Comparison of ENCODE assay signal across 25 mouse cellular contexts in the genomic region with DNA sequence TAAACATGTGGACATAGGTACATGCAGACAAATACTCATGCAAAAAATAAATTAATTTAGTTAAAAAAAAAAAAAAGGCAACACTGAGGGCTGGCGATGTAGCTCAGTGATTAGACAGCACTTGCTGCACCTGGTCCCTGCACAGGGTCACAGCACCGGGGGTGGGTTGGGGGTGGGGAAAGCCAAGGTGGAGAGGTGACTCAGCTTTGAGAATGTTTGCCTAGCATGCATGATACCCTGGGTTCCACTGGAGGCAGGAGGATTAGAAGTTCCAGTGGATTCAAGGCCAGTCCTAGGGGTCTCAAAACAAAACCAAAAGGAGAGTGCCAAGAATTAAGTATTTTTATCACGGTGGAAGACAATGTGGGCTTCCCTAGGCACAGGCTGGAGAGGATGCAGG. TPM values are rescaled to one million over a fixed set of nuclear protein-coding genes. Genes with fewer than 3 reads are reported as not detected.
DNase-seq lines count a peak whose midpoint lies in the region; ATAC-seq and TF ChIP-seq lines count a peak whose summit lies in the region.
"Had no signal": no experiment of that assay in that cellular context is flagged by ENCODE, and none has a peak within 500 bp of the region (broad histone marks: within the 10 kb centered on the region; RNA-seq: fewer than 3 reads in every experiment).

No protein-coding gene starts in this region.

- WGBS in midbrain, embryonic 11.5 days = 76% methylated on average over 3 of the region's 3 CpGs

- H3K27ac ChIP-seq in midbrain, embryonic 11.5 days (ENCODE audit: low read depth, low read length) = no peak overlapping the region
- H3K27ac ChIP-seq: embryonic facial prominence, embryonic 10.5 days; embryonic facial prominence, embryonic 12.5 days; forebrain, embryonic 13.5 days; forebrain, embryonic 15.5 days had no signal

- H3K9ac ChIP-seq in midbrain, embryonic 11.5 days (ENCODE audit: low read length) = no peak overlapping the region
- H3K9ac ChIP-seq: embryonic facial prominence, embryonic 12.5 days; forebrain, embryonic 13.5 days; forebrain, embryonic 15.5 days; forebrain, postnatal 0 days had no signal

- H3K4me1 ChIP-seq in E14TG2a.4 (replicated peaks; ENCODE audit: low read depth, low read length) = peaks cover 96% of the 10 kb centered on the region
- H3K4me1 ChIP-seq in midbrain, embryonic 11.5 days (ENCODE audit: control insufficient read depth, insufficient read depth, low read length) = peaks cover 7% of the 10 kb centered on the region
- H3K4me1 ChIP-seq: embryonic facial prominence, embryonic 12.5 days; forebrain, embryonic 15.5 days had no signal

- H3K9me3 ChIP-seq in E14TG2a.4 (ENCODE audit: low read length) = no peaks in the 10 kb centered on the region
- no peaks in the 10 kb centered on the region for H3K9me3 ChIP-seq in midbrain, embryonic 11.5 days (ENCODE audit: control insufficient read depth, low read length)
- H3K9me3 ChIP-seq: embryonic facial prominence, embryonic 10.5 days; embryonic facial prominence, embryonic 12.5 days; forebrain, embryonic 13.5 days; forebrain, embryonic 15.5 days; G1E had no signal

- no peaks in the 10 kb centered on the region for H3K36me3 ChIP-seq in E14TG2a.4 (ENCODE audit: insufficient read depth, low read length)
- H3K36me3 ChIP-seq in midbrain, embryonic 11.5 days (ENCODE audit: control insufficient read depth, insufficient read depth, low read length) = no peaks in the 10 kb centered on the region
- H3K36me3 ChIP-seq: embryonic facial prominence, embryonic 10.5 days; embryonic facial prominence, embryonic 12.5 days; forebrain, embryonic 15.5 days; G1E had no signal

- peak overlapping the region; percentile 37 for H3K4me3 ChIP-seq in E14TG2a.4 (replicated peaks; ENCODE audit: low read length)
- no peak overlapping the region for H3K4me3 ChIP-seq in midbrain, embryonic 11.5 days (ENCODE audit: low read depth, low read length)
- H3K4me3 ChIP-seq: embryonic facial prominence, embryonic 10.5 days; embryonic facial prominence, embryonic 12.5 days; forebrain, embryonic 13.5 days; forebrain, embryonic 15.5 days had no signal

- DNase-seq in ES-CJ7 (ENCODE audit: low read depth, low spot score) (peak; percentile 58), R1 (ENCODE audit: low read depth, low spot score) (peak; percentile 70)
- DNase-seq in c-Kit-positive CD71-positive TER-119-positive erythroid progenitor cells, embryonic 14.5 days (ENCODE audit: low spot score) = no peak
- no peak for DNase-seq in midbrain, embryonic 11.5 days (ENCODE audit: low spot score, missing footprints)
- DNase-seq: adrenal gland, adult 2 months; adrenal gland, postnatal 10 days; adrenal gland, postnatal 25 days; B cell, adult 2 months; cerebellum, adult 11-12 months; cerebellum, adult 2 months; cerebellum, adult 9-10 months; cerebellum, postnatal 10 days; cerebellum, postnatal 25 days; forebrain, postnatal 0 days had no signal

- no peak for TF ChIP-seq CTCF in E14TG2a.4 (conservative IDR thresholded peaks at IDR 0.05; ENCODE audit: low read length)

- no peak for ATAC-seq in activated CD4-positive, CD25-positive, alpha-beta regulatory T cell, adult 4 months
- ATAC-seq in midbrain, embryonic 11.5 days (ENCODE audit: low FRiP score) = no peak
- ATAC-seq: CD4-positive, CD25-positive, alpha-beta regulatory T cell, adult 4 months; forebrain, embryonic 13.5 days; forebrain, embryonic 15.5 days; forebrain, postnatal 0 days; Patski had no signal

- no peak overlapping the region for H3K4me2 ChIP-seq in midbrain, embryonic 11.5 days
- H3K4me2 ChIP-seq: embryonic facial prominence, embryonic 12.5 days; forebrain, embryonic 13.5 days; forebrain, embryonic 15.5 days had no signal

- no peaks in the 10 kb centered on the region for H3K27me3 ChIP-seq in E14TG2a.4 (ENCODE audit: insufficient read depth, low read length)
- H3K27me3 ChIP-seq in midbrain, embryonic 11.5 days (ENCODE audit: control insufficient read depth, insufficient read depth, low read length) = no peaks in the 10 kb centered on the region
- H3K27me3 ChIP-seq: CH12.LX; embryonic facial prominence, embryonic 12.5 days; forebrain, embryonic 13.5 days; forebrain, embryonic 15.5 days; Patski had no signal

RNA-seq across cellular contexts. Expression of gene Rest, which starts 7.7 kb away (rescaled TPM):
- 10 to 100 TPM; 16.3 to 17.6 TPM for polyA plus RNA-seq in activated CD4-positive, CD25-positive, alpha-beta regulatory T cell, adult 4 months (2017; shearing (Covaris generic))
- 18.4 and 21.6 TPM in 2 replicates for polyA plus RNA-seq in midbrain, embryonic 11.5 days (2014; fragmentation: Nextera tagmentation; extraction: Ambion mirVana)

RNA-seq across cellular contexts. Expression of gene Spink2, which starts 46.3 kb away (rescaled TPM):
- under 1 TPM in 1 of 2 experiments, not detected in 1; 0.73 TPM for polyA plus RNA-seq in activated CD4-positive, CD25-positive, alpha-beta regulatory T cell, adult 4 months (2017; shearing (Covaris generic))
- 0.55 and 0.68 TPM in 2 replicates for polyA plus RNA-seq in midbrain, embryonic 11.5 days (2014; fragmentation: Nextera tagmentation; extraction: Ambion mirVana)
- polyA plus RNA-seq: adrenal gland, adult 2 months; CD4-positive, CD25-positive, alpha-beta regulatory T cell, adult 4 months; cerebellum, adult 2 months; cortical plate, adult 2 months; G1E; Patski had no signal

RNA-seq across cellular contexts. Expression of gene Noa1, which starts 52.3 kb away (rescaled TPM):
- polyA plus RNA-seq in activated CD4-positive, CD25-positive, alpha-beta regulatory T cell, adult 4 months (2017; shearing (Covaris generic)) = 1 to 10 TPM; 5.0 to 8.3 TPM
- 34.1 and 36.6 TPM in 2 replicates for polyA plus RNA-seq in midbrain, embryonic 11.5 days (2014; fragmentation: Nextera tagmentation; extraction: Ambion mirVana)

RNA-seq across cellular contexts. Expression of gene Polr2b, which starts 52.3 kb away (rescaled TPM):
- polyA plus RNA-seq in activated CD4-positive, CD25-positive, alpha-beta regulatory T cell, adult 4 months (2017; shearing (Covaris generic)) = 10 to 100 TPM; 45.0 to 49.2 TPM
- polyA plus RNA-seq in midbrain, embryonic 11.5 days (2014; fragmentation: Nextera tagmentation; extraction: Ambion mirVana) = 113 and 124 TPM in 2 replicates

Comparison
In these comparisons a context has a peak if more than half of its experiments do, and no peak if none do; other contexts are left out.
1. DNase-seq: peak in ES-CJ7 (single experiment) and R1 (single experiment); none in c-Kit-positive CD71-positive TER-119-positive erythroid progenitor cells, embryonic 14.5 days (single experiment) and midbrain, embryonic 11.5 days (single experiment).